Mouse (Mus musculus): Measurements from ENCODE around the gene Tapbp.

The Tapbp gene

DNA sequence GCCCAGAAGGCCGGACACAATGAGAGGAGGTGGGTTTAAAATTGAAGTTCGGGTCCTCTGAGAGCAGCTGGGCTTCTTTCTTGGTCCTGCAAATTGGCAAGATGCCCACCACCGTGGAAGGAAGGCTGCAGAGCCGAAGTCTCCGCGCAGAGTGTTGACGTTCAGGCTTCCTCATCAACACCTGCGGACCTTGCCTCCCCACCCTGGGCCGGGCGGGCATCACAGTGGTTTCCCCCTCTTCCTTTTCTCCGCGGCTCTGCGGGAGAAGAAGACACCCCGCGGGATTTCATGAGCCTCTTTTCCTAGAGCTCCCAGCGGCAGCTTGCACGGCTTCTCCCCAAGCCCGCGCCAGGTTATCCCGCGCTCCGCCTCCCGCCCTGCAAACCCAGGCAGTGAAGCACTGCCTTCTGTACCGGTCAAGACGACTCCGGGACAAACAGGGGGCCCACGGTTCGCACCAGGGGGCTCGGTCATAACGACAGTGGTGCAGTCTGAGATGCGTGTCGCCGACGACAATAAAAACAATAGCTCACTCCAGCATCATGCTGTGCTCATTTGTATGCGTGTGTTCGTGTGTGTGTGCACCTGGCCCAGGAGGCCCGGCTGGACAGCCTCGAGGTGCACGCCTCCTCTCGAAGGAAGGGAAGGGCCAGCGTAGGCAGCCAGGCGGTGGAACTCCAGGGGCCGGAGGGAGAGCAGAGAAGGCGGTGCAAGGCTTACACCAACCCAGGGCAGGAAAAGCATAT lies 7.2 kb upstream of the Tapbp start:
- DNase-seq = peak; percentile 47 to 62

DNA sequence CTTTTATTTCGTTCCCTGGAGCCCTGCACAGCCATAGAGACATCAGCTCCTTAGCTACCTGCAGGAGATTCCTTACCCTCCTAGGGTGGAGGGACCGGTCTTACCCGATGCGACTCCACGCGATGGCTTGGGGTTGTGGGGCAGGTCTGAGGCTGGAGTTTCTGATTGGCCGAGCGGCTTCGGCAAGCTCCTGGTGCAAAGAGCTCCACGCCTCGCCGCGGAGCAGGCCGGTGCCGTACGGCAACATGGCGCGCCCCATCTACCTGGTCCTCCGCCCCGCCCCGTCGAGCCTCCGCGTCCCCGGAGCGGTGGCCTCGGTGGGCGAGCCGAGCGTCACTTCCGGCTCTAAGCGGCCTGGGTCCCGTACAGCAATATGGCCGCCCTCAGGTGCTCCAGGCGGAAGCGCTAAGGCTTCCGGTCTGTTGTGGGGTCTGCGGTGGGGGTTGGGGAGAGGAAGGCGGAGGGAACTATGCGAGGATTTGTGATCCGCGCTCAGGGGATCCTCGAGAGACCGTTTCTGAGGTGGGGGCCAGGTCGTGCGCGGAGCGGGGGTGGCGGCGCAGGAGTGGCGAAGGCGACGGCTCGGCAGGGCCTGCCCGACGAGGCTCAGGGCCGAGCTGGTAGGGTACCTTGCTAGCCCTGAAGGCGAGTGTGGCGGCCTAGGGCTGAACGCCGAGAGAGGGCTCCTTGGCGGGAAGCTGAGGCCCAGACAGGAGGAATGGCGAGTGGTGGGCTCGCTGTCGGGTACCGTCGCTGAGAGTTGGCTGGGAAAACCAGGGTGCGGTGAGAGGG lies 6.4 kb upstream of the Tapbp start, which contains the start of gene Daxx:
TSS of gene Daxx (plus strand) at position 338 of the 792 bp plus-strand sequence.
- peak; percentile 98 to 99 for DNase-seq

DNA sequence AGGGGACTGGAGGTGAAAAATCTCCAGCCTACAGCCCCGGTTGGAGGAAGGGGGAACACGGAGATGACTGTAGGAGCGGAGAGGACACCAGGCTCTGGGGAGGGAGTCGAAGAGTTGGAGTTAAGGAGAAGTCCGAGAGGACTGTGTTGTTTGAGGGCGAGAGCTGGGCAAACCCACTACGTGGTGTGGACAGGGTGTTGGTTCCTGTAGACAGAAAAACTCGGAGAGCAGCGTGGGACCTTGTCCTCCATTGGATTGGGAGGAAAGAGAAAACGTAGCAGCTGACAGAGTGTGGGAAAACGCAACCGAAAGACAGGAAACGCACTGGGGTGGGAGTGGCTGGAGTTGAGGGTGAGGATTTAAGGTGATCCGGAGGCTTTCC lies 5.8 kb upstream of the Tapbp start:
- peak; percentile 57 to 59 for DNase-seq

DNA sequence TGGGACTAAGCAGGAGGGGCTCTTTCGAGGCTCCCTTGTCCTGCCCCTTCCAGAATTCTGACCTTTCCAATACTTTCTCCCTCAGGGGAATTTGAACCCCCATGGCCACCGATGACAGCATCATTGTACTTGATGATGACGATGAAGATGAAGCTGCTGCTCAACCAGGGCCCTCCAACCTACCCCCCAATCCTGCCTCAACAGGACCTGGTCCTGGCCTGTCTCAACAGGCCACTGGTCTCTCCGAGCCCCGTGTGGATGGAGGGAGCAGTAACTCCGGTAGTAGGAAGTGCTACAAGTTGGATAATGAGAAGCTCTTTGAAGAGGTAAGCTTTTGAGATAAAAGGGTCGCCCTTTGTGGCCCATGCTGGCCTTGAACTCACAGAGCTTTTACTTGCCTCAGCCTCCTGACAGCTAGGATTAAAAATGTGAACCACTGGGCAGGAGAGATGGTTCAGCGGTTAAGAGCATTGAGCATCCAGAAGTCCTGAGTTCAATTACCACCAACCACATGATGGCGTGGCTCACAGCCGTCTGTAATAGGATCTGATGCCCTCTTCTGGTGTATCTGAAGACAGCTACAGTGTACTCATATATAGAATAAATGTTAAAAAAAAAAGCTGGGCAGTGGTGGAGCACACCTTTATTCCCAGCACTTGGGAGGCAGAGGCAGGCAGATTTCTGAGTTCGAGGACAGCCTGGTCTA lies 5.2 kb upstream of the Tapbp start:
- peak in 1 of 2 experiments; percentile 34 for DNase-seq

DNA sequence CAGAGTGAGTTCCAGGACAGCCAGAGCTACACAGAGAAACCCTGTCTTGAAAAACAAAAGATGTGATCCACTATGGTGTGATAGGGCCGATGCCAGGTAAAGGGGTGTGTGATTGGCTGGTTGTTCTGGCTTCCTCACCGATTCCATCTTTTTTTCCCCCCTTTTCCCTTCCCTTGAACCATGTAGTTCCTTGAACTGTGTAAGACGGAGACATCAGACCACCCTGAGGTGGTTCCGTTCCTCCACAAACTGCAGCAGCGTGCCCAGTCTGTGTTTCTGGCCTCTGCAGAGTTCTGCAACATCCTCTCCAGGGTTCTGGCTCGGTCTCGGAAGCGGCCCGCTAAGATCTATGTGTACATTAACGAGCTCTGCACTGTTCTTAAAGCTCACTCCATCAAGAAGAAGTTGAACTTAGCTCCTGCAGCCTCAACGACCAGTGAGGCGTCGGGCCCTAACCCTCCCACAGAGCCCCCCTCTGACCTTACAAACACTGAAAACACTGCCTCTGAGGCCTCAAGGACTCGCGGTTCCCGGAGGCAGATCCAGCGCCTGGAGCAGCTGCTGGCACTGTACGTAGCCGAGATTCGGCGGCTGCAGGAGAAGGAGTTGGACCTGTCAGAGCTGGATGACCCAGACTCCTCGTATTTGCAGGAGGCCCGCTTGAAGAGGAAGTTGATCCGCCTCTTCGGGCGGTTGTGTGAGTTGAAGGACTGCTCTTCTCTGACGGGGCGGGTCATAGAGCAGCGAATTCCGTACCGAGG lies 4.5 kb upstream of the Tapbp start:
- no peak for DNase-seq

DNA sequence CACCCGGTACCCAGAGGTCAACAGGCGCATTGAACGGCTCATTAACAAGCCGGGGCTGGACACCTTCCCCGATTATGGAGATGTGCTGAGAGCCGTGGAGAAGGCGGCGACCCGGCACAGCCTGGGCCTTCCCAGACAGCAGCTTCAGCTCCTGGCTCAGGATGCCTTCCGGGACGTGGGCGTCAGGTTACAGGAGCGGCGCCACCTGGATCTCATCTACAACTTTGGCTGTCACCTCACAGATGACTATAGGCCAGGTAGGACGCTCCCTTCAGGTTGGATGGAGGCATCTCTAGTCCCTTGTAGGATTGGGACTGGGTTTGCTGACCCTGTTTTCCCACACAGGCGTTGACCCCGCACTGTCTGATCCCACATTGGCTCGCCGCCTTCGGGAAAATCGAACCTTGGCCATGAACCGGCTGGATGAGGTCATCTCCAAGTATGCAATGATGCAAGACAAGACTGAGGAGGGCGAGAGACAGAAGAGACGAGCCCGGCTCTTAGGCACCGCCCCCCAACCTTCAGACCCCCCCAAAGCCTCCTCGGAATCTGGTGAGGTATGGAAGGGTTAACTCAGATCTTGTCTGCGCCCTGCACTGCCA lies 3.8 kb upstream of the Tapbp start:
- DNase-seq = peak in 1 of 2 experiments; percentile 22

DNA sequence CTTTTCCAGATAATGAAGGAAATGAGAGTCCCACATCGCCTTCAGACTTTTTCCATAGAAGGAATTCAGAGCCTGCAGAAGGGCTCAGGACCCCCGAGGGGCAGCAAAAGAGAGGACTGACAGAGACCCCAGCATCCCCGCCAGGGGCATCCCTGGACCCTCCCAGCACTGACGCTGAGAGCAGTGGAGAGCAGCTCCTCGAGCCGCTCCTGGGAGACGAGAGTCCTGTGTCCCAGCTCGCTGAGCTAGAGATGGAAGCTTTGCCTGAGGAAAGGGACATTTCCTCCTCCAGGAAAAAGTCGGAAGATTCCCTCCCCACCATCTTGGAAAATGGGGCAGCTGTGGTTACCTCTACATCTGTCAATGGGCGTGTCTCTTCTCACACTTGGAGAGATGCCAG lies 2.4 kb upstream of the Tapbp start:
- DNase-seq = no peak

DNA sequence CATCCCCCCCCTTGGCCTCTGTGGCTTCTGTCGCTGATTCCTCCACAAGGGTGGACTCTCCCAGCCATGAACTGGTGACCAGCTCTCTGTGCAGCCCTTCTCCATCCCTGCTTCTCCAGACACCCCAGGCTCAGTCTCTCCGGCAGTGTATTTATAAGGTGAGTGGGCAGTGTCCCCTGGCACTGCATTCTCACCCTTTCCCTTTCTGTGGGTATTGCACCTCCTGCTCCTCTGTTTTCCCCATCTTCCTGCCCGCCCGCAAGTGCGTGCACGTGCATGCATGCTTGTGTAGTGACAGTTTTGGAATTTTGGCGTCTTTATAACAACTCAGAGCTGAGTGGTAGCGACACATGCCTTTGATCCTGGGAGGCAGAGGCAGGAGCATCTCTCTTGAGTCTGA lies 1.8 kb upstream of the Tapbp start:
- no peak for DNase-seq

DNA sequence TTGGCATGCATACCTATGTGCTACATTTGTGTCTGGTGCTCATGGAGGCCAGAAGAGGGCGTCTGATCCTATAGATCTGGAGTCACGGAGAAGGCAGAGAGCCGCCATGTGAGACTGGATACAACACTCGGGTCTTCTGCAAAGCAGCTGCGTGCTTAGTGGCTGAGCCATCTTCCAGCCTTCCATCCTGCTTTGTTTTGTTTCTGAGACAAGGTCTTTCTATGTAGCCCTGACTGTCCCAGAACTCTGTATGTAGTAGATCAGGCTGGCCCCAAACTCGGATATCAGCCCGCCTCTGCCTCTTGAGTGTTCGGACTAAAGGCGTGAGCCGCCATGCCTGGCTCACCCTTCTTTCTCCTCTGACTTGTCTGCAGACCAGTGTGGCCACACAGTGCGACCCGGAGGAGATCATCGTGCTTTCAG lies 719 bp upstream of the Tapbp start:
- peak in 1 of 2 experiments; percentile 28 for DNase-seq

DNA sequence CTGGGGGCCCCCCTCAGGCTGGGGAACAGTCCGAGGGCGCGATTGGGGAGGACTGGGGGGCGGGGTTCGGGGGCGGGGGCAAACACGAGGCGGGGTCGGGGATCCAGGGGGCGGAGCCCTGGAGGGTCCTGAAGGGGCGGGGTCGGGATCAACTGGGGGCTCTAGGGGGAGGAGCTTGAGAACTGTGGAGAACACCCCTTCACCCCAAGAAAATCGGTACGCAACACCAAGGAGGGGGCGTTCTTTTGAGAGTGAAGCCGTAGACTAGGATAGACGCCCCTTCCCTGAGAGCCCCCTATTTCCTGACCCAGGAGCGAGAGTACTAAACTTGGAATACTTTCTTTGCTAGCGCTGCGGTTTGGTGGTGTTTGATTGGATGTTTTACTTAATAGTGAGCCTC lies 595 bp downstream of the Tapbp start:
- DNase-seq = peak in 1 of 2 experiments; percentile 82

DNA sequence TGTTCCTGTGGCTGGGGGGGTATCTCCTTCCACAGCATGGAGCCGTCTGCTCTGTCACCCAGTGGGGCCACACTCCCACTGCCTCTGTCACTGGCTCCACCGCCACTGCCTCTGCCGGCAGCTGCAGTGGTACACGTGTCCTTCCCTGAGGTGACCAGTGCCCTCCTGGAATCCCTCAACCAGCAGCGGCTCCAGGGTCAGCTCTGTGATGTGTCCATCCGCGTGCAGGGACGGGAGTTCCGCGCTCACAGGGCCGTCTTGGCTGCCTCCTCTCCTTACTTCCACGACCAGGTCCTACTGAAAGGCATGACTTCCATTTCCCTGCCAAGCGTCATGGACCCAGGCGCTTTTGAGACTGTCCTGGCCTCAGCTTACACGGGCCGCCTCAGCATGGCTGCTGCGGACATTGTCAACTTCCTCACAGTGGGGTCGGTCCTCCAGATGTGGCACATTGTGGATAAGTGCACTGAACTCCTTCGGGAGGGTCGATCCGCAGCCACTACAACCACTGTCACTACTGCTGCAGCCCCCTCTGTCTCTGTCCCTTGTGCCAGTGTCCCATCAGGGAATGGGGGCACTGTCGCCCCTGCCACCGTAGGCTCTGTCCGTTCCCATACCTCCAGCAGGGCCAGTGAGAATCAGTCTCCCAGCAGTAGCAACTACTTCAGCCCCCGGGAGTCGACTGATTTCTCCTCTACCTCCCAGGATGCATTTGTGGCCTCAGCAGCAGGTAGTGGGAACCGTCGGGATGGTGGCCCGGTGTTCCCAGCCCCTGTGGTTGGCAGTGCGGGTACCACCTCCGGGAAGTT lies 1.4 kb downstream of the Tapbp start:
- peak in 1 of 2 experiments; percentile 40 for DNase-seq

DNA sequence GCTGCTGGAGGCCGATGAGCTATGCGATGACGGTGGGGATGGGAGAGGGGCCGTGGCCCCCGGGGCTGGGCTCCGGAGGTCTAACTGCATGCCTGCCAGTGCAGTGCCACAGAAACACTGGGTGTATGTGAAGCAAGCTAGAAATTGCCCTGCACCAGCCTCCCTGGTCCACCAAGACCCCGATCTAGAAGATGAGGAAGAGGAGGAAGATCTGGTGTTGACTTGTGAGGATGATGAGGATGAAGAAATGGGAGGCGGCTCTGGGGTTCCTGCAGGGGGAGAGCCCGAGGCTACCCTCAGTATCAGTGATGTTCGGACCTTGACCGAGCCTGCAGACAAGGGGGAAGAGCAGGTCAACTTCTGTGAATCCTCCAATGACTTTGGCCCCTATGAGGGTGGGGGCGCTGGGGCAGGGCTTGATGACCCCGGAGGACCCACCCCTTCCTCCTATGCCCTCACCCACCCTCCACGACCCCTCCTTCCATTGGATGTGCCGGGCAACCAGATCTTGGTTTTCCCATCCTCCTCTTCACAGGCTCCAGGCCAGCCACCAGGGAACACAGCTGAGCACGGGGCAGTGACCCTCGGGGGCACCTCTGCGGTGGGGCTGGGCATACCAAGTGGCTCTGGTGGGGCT lies 2.1 kb downstream of the Tapbp start:
- peak in 1 of 2 experiments; percentile 29 for DNase-seq

DNA sequence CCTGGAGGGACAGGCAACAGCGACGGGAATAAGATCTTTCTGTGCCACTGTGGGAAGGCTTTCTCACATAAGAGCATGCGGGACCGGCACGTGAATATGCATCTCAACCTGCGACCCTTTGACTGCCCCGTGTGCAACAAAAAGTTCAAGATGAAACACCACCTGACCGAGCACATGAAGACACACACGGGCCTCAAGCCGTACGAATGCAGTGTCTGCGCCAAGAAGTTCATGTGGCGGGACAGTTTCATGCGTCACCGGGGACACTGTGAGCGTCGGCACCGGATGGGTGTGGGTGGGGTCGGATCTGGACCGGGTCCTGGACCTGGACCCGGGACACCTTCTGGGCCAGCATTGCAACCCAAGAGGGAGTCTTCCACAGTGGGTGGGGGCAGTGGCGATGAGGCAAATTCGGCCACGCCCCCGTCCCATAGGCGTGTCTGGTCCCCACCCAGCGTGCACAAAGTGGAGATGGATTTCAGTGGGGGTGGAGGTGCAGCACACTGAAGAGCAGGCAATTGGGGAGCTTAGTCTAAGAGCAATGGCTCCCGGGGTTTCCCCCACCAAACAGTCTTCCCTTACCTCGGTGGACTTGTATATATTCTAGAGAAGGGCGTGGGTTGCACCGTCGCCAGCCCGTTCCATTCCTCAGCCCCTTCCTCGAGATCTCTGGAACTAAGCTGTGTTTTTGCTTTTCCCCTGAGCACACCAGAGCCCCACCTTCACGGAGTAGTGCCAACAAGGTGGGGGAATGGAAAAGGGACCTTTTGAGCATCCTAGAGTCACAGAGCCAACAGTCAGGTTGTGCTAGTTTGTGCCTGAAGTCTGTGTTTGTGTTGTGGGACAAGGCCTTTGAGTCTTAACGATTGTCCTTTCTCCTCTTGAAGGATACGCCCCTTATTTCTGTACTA lies 2.8 kb downstream of the Tapbp start:
- peak in 1 of 2 experiments; percentile 51 for DNase-seq

DNA sequence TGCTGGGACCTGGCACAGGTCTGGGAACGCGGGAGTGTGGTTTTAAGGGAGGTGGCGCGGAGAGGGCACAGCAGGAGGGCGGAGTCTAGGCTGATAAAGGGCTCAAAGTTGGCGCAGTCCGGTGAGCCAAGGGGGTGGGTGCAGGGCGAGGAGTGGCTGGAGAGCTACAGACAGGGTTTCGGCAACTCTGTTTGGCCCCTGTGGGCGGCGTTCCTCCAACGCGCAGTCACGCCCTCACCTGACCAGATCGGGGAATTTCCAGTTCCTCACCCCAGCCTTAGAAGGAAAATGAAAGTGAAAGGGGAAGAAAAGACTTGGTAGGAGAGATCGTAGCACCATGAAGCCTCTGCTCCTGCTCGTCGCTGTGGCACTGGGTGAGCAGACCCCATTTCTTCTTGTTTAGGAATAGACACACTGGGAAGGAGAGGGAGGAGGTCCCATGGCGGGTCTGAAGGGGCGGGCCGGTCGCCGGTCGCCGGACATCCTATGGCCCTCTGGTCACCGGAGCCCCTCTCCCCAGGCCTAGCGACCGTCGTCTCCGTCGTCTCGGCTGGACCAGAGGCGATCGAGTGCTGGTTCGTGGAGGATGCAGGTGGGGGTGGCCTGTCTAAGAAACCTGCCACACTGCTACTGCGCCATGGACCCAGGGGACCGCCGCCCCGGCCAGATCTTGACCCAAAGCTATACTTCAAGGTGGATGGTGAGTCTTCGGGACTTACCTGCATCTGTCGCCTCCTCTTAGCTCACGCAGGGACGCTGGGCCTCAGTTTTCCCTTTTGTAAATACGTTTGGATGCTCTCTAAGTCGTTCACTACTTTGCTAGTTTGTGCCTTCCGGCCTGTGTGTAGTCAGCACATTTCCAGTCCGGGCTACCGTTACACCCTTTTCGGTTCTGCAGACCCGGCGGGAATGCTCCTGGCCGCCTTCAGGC lies 3.9 kb downstream of the Tapbp start:
- DNase-seq = peak; percentile 75 to 82

DNA sequence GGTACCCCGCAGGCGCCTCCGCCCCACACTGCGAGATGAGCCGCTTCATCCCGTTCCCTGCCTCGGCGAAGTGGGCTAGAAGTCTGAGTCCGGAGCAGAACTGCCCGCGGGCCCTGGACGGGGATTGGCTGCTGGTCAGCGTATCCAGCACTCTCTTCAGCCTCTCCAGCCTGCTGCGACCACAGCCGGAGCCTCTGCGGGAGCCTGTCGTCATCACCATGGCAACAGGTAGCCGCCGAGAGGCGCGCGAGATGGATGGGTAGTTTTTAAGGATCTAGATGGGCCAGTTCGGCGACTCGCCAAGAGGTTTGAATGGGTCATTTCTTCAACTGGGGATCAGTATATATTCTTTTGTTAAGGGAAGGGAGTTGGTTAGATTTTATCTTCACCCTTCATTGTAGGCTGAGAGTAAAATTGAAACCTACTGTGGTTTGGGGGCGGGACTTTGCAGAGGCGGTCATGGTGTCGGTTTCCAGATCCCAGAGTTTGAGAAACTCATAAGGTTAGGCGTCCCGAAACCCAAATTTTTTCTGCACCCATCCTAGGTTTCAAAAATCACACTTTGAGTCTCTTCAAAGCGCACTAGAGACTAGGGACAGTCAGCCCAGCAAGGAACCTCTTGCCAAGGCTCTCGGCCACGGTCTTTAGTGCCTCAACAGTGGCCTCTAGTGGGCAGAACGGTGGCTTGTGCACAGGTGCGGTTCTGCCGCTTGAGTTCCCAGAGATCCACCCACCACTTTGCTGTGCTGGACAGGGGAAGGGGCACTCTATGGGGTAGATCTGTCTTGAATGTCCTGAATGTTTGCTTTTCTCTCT lies 4.8 kb downstream of the Tapbp start:
- DNase-seq = peak; percentile 83 to 87

DNA sequence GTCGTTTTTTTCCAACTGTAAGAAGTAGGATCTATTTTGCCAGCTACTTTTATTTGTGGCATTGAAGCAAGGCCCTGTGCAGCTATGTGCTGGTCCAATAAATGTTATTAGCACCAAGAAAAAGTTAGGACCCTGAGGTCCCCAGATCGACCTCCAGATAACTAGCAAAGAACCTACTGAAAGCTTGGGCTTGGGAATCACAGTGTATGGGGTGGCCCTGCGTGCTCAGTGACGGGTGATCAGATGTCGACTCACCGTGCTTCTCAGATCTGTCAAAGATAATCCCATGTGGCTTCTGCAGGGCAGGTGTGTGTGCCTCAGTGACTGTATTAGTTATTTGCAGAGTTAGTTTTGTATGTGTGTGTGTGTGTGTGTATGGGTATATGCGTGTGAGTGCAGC lies 5.7 kb downstream of the Tapbp start:
- no peak for DNase-seq

DNA sequence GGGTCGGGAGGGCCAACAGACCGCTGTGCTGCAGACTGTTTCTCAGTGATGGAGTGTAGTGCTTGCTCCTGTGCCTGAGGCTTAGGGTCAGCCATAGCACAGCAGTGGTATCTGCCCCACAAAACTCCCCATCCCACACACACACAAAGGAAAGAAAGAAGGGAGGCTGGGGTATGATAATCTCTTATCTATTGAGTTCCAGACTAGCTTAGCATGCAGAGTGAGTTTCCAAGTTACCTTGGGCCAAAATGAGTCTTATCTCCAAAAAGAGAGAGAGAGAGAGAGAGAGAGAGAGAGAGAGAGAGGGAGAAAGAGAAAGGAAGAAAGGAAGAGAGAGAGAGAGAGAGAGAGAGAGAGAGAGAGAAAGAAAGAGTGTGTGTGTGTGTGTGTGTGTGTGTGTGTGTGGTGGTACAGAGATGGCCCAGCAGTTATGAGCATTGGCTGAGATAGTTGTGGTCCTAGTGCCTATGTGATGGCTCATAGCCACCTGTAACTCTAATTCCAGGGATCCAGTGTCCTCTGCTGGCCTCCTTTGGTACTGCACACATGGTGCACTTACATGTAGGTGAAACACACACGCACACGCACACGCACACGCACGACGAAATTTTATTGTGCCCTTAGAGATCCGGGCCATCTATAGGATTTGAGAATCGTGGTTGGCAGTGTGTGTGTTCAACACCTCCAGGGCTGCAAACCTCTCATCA lies 9.0 kb downstream of the Tapbp start:
- peak; percentile 53 to 58 for DNase-seq

All from thymus, postnatal 36 days (tissue).